Mouse (Mus musculus) midbrain, postnatal 0 days (tissue): ENCODE data around the gene Zfp423. TPM values are rescaled to one million over a fixed set of nuclear protein-coding genes. Genes with fewer than 3 reads are reported as not detected.

Experiments
- ATAC-seq: fragments of 200-750 bp; cut with Nextera tagmentation; 2 replicates; pipeline ENCODE4 v1.8.0; 2017; ENCODE audit warnings: moderate number of reproducible peaks, mild to moderate bottlenecking, moderate TSS enrichment, moderate library complexity; ENCODE audit not compliant: low FRiP score
- DNase-seq: peaks from one replicate; pipeline ENCODE4 v3.0.0-alpha.2; 2015; ENCODE audit warnings: low spot score
- H3K27ac ChIP-seq: fragments of 300-500 bp; sonication (generic); 2 replicates; pipeline ENCODE4 v1.5.1; 2014; ENCODE audit warnings: low read depth, mild to moderate bottlenecking, low read length, mixed read lengths
- H3K27me3 ChIP-seq: fragments of 300-500 bp; sonication (generic); 2 replicates; pipeline ENCODE4 v1.6.1; 2014; ENCODE audit warnings: low read length, control low read depth, mixed read lengths; ENCODE audit not compliant: insufficient read depth
- H3K36me3 ChIP-seq: fragments of 300-500 bp; sonication (generic); 2 replicates; pipeline ENCODE4 v1.6.1; 2014; ENCODE audit warnings: low read length, control low read depth, mixed read lengths; ENCODE audit not compliant: insufficient read depth
- H3K4me1 ChIP-seq: fragments of 300-500 bp; sonication (generic); 2 replicates; pipeline ENCODE4 v1.6.1; 2014; ENCODE audit warnings: mild to moderate bottlenecking, control low read depth, antibody characterized with exemption, low read length, mixed read lengths; ENCODE audit not compliant: insufficient read depth
- H3K4me2 ChIP-seq: fragments of 300-500 bp; sonication (generic); 2 replicates; pipeline ENCODE4 v1.6.1; 2014; ENCODE audit warnings: low read depth, mild to moderate bottlenecking, low read length, mixed read lengths; ENCODE audit not compliant: poor library complexity, severe bottlenecking
- H3K4me3 ChIP-seq: fragments of 300-500 bp; sonication (generic); 2 replicates; pipeline ENCODE4 v1.5.1; 2014; ENCODE audit warnings: low read depth, mild to moderate bottlenecking, low read length, moderate library complexity
- H3K9ac ChIP-seq: fragments of 300-500 bp; sonication (generic); replicated peaks from 2 replicates; pipeline ENCODE4 v1.6.1; 2014; ENCODE audit warnings: mild to moderate bottlenecking, low read length, moderate library complexity, mixed read lengths; ENCODE audit not compliant: poor library complexity, severe bottlenecking
- H3K9me3 ChIP-seq: fragments of 300-500 bp; sonication (generic); 2 replicates; pipeline ENCODE4 v1.6.1; 2016; ENCODE audit warnings: low read length, control low read depth
- CTCF ChIP-seq: IDR thresholded peaks from 2 replicates; pipeline ENCODE4 v1.5.1; 2016; ENCODE audit warnings: antibody characterized with exemption, mild to moderate bottlenecking
- WGBS: fragments of 180-500 bp; shearing (Covaris S2); extraction: QIAGEN DNeasy Blood & Tissue Kit; methylation state at CpG from one replicate; pipeline ENCODE4 v1.1.7; 2014; 5-methylcytosine and 5-hydroxymethylcytosine counted together
- polyA plus RNA-seq: library from polyadenylated mRNA; unstranded; fragments of >200 nt; fragmentation: Nextera tagmentation; extraction: Ambion mirVana; gene quantifications from 2 replicates; pipeline ENCODE4 v1.2.1, GENCODE M21; 2015
- total RNA-seq: library from RNA; depleted of rRNA; stranded (reverse); fragments of >200 nt; gene quantifications from 2 replicates; pipeline ENCODE4 v1.2.3, GENCODE M21; 2014

Zfp423 gene
- total and polyA plus RNA-seq, 2 experiments from 2014 or later, result 22.9 to 57.5 TPM

DNA sequence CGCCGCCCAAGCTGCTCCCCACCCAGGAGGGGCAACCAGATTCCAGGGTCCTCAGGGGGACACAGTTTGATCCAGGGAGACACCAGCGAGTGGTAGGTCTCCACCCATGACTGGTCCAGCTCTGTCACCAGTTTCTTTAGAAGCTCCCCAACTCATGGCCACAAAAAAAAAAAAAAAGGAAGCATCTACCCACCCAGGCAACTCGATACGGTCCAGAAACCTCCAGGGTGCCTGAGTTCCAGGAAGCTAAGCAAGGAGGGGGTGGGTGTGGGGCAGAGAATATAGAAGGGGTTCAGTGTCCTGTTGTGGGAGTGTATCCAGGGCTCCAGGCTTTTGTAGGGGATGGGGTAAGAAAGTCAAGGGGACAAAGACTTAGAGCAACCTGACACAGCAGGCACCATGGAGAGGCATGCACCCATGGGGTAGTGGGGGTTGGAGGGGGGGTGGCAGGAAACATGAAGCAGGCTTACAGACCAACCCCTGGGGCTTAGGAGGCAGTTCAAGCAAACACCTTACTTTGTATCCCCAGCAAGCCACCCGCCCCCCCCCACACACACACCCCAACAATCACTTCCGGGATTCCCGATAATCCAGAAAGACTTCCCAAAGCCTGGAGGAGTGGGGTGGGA, 20.0 kb downstream of the Zfp423 start:
- ATAC-seq, result no peak
- peaks cover 29% of the 10 kb centered on the region for H3K4me1 ChIP-seq
- H3K27ac ChIP-seq, result 0 out of 2 replicates have a peak overlapping the region, but pooled peaks have one; percentile 44
- no peaks in the 10 kb centered on the region for H3K36me3 ChIP-seq
- no peak for DNase-seq
- H3K9ac ChIP-seq, result no peak overlapping the region
- WGBS, result 18% methylated on average over 7 of the region's 8 CpGs
- H3K4me3 ChIP-seq, result no peak overlapping the region
- H3K9me3 ChIP-seq, result no peaks in the 10 kb centered on the region
- H3K27me3 ChIP-seq, result no peaks in the 10 kb centered on the region
- TF ChIP-seq CTCF, result no peak
- peak overlapping the region; percentile 40; the same call in 1 of the 2 replicates for H3K4me2 ChIP-seq

GRCm38 (mm10) chr8:87938351-87939232, 20.8 kb downstream of the Zfp423 start:
- Histone ChIP-seq H3K9ac (peak overlapping the region; percentile 33; the same call in 1 of the 2 replicates), H3K27ac (peak overlapping the region; percentile 51; the same call in 1 of the 2 replicates), H3K4me3 (no peak overlapping the region), H3K36me3 (no peaks in the 10 kb centered on the region), H3K27me3 (no peaks in the 10 kb centered on the region), H3K9me3 (no peaks in the 10 kb centered on the region), H3K4me2 (peak overlapping the region; percentile 40), H3K4me1 (peaks cover 22% of the 10 kb centered on the region)
- no peak; the same call in 1 of the 2 replicates for TF ChIP-seq CTCF
- 4% methylated on average over 20 of the region's 20 CpGs for WGBS
- peak; percentile 85 for ATAC-seq
- peak; percentile 83 for DNase-seq

GRCm38 (mm10) chr8:87937211-87937610, 22.2 kb downstream of the Zfp423 start:
- Histone ChIP-seq H3K4me1 (peaks cover 18% of the 10 kb centered on the region), H3K4me2 (no peak overlapping the region), H3K27me3 (no peaks in the 10 kb centered on the region), H3K27ac (no peak overlapping the region), H3K9me3 (no peaks in the 10 kb centered on the region), H3K36me3 (no peaks in the 10 kb centered on the region), H3K4me3 (no peak overlapping the region), H3K9ac (no peak overlapping the region)
- TF ChIP-seq CTCF, result no peak
- WGBS, result 63% methylated on average over 3 of the region's 3 CpGs
- DNase-seq, result no peak
- ATAC-seq, result no peak

DNA sequence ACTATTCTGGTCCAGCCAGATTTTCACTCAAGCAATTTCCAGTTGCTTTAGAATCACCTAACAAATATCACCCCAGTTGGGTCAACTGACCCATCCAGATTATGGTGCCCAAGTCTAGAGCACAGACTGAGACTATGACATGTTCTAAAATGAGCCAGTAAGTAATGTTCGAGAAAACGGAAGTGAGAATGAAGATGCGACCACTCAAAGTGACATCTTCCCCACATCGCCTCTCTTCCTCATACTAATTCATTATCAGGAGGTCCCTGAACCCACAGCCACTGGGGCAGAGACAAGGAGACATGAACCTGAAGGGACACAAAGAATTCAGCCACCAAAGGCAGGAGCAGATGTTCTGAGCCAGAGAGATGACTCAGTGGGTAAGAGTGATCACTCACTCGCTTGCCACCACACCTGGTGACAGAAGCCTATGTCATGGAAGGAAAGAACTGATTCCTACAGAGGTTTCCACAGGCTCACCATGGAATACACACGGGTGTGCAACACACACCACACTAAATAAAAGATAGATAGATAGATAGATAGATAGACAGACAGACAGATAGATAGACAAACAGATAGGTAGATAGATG, 24.2 kb downstream of the Zfp423 start:
- Histone ChIP-seq H3K4me3 (no peak overlapping the region), H3K27ac (no peak overlapping the region), H3K4me2 (no peak overlapping the region), H3K9me3 (no peaks in the 10 kb centered on the region), H3K4me1 (peaks cover 18% of the 10 kb centered on the region), H3K36me3 (no peaks in the 10 kb centered on the region), H3K9ac (no peak overlapping the region), H3K27me3 (no peaks in the 10 kb centered on the region)
- DNase-seq (no peak), ATAC-seq (no peak)
- no peak for TF ChIP-seq CTCF
- WGBS, result 97% methylated on average over 6 of the region's 6 CpGs

DNA sequence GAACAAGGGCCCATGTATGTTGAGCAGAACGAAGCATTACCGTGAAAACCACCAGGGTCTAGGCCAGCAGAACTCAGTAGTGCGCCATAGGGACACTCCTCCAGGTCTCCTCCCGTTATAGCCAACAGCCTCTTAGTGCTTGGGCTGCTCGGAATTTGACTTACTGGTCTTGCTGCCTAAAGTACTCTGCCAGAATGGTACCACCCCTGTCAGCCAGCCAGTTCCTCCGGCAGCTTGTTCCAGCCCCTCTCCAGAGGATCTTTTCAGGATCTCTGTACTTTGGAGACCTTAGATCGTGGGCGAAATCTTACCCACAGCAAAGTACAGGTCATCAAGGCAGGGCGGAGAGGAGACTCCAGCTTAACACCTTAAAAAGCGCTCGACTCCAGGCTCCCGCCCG, 25.2 kb downstream of the Zfp423 start:
- DNase-seq (no peak), ATAC-seq (no peak)
- no peak overlapping the region for H3K4me3 ChIP-seq
- no peak for TF ChIP-seq CTCF
- WGBS, result 68% methylated on average over 13 of the region's 13 CpGs
- H3K9me3 ChIP-seq, result no peaks in the 10 kb centered on the region
- H3K27ac ChIP-seq, result no peak overlapping the region
- no peaks in the 10 kb centered on the region for H3K27me3 ChIP-seq
- no peak overlapping the region for H3K4me2 ChIP-seq
- no peak overlapping the region for H3K9ac ChIP-seq
- no peaks in the 10 kb centered on the region for H3K36me3 ChIP-seq
- peaks cover 17% of the 10 kb centered on the region for H3K4me1 ChIP-seq
